In genomic region chr12:3889875-3890635, GRCm38 (mm10) we compare ENCODE assay signal across 8 mouse cellular contexts.
DNase-seq lines count a peak whose midpoint lies in the region; TF ChIP-seq lines count a peak whose summit lies in the region.
"Had no signal": no experiment of that assay in that cellular context is flagged by ENCODE, and none has a peak within 500 bp of the region (broad histone marks: within the 10 kb centered on the region; RNA-seq: fewer than 3 reads in every experiment).

No protein-coding gene starts in this region.

- peaks cover 7% of the 10 kb centered on the region; the same call in 1 of the 2 replicates for H3K4me1 ChIP-seq in kidney, adult 2 months (ENCODE audit: control insufficient read depth, insufficient read depth, low read length)
- H3K4me1 ChIP-seq in E14TG2a.4 (replicated peaks; ENCODE audit: low read depth, low read length): peaks cover 94% of the 10 kb centered on the region

- no peak for TF ChIP-seq POLR2A in kidney, adult 2 months (IDR thresholded peaks at IDR 0.05; ENCODE audit: low read depth, low read length)

- no peak overlapping the region for H3K4me3 ChIP-seq in kidney, adult 2 months (ENCODE audit: insufficient read depth, low read depth, low read length)
- peak overlapping the region; percentile 20; the same call in 1 of the 2 replicates for H3K4me3 ChIP-seq in E14TG2a.4 (replicated peaks; ENCODE audit: low read length)

- TF ChIP-seq CTCF in kidney, adult 2 months (conservative IDR thresholded peaks at IDR 0.05; ENCODE audit: insufficient read depth, insufficient read length, low read depth, low read length): no peak
- no peak for TF ChIP-seq CTCF in E14TG2a.4 (conservative IDR thresholded peaks at IDR 0.05; ENCODE audit: low read length)

- H3K27ac ChIP-seq in kidney, adult 2 months (ENCODE audit: insufficient read depth, low read depth, low read length): no peak overlapping the region

- 58% methylated on average over 7 of the region's 7 CpGs for WGBS in kidney, adult 2 months
- WGBS in large intestine, adult 2 months: 49% methylated on average over 7 of the region's 7 CpGs

- H3K27me3 ChIP-seq in kidney, adult 2 months (replicated peaks; ENCODE audit: control insufficient read depth, insufficient read depth, low read length): no peaks in the 10 kb centered on the region
- no peaks in the 10 kb centered on the region; the same call in 1 of the 2 replicates for H3K27me3 ChIP-seq in E14TG2a.4 (ENCODE audit: insufficient read depth, low read length)

- H3K36me3 ChIP-seq in kidney, adult 2 months (ENCODE audit: control insufficient read depth, insufficient read depth, low read length): no peaks in the 10 kb centered on the region
- H3K36me3 ChIP-seq in E14TG2a.4 (ENCODE audit: insufficient read depth, low read length): peaks cover 10% of the 10 kb centered on the region

- H3K9me3 ChIP-seq in E14TG2a.4 (ENCODE audit: low read length): no peaks in the 10 kb centered on the region

- peak; percentile 26 for DNase-seq in kidney, adult 11 months
- no peak for DNase-seq in kidney, adult 2 months
- DNase-seq in ZHBTc4 (ENCODE audit: low read depth, low spot score): peak; percentile 83
- DNase-seq in large intestine, adult 2 months (ENCODE audit: low read depth, low spot score): peak; percentile 27
- no peak for DNase-seq in thymus, adult 18-20 months
- DNase-seq in left cerebral cortex, adult 8-10 months (ENCODE audit: low spot score in 2 of 2): no peak
- DNase-seq: right cerebral cortex, postnatal 14 days had no signal

Comparison
In these comparisons a context has a peak if more than half of its experiments do, and no peak if none do; other contexts are left out.
1. DNase-seq: peak in kidney, adult 11 months (single experiment), ZHBTc4 (single experiment) and large intestine, adult 2 months (single experiment); none in kidney, adult 2 months (single experiment), thymus, adult 18-20 months (0 of 2) and left cerebral cortex, adult 8-10 months (0 of 2).